Mouse (Mus musculus) left cerebral cortex, postnatal 14 days (tissue): ENCODE measurements at regions not wholly inside any gene's neighbourhood (a gene's known extent, or its start where the extent isn't known, plus 50 kb on each side); places are given as distances from the start of the nearest gene placed in this dataset.

ENCODE experiments used
- DNase-seq, 2 experiments: peaks; one replicate each; pipeline ENCODE4 v3.0.0; 2021 to 2022; ENCODE audit warnings: low spot score in 2 of 2, mixed read lengths in 1 of 2
- intact Hi-C: fragments of 180-260 bp; cut with DNase I; formaldehyde crosslinking; loops from one replicate; pipeline ENCODE4 v1.15.1; 2025

GRCm38 (mm10) chr12:7754861-7755260, 222.6 kb upstream of the Apob start:
- intact Hi-C loops = no loop called here
- DNase-seq = peak; percentile 23 to 39

- intact Hi-C loops = no loop called here
- no peak for DNase-seq
These were observed 212.4 kb upstream of the Apob start for GRCm38 (mm10) chr12:7764795-7765697.

- intact Hi-C loops = no loop called here
- DNase-seq = no peak
These were observed 203.3 kb upstream of the Apob start for GRCm38 (mm10) chr12:7774127-7774526.

- DNase-seq = peak; percentile 14 to 26
- intact Hi-C loops = no loop called here
These were observed 201.1 kb upstream of the Apob start for GRCm38 (mm10) chr12:7776335-7776734.

- intact Hi-C loops = no loop called here
- DNase-seq = peak; percentile 86 to 90
These were observed 200.0 kb upstream of the Apob start for GRCm38 (mm10) chr12:7777220-7778055.

GRCm38 (mm10) chr12:7778056-7778440, 199.4 kb upstream of the Apob start:
- intact Hi-C loops = no loop called here

GRCm38 (mm10) chr12:7816616-7817015, 160.8 kb upstream of the Apob start:
- intact Hi-C loops = no loop called here
- DNase-seq = peak; percentile 47 to 52

More at GRCm38 (mm10) chr12:7778056-7778440, 199.4 kb upstream of the Apob start:
- peak in 1 of 2 experiments; percentile 28 for DNase-seq

GRCm38 (mm10) chr12:7820006-7820704, 157.3 kb upstream of the Apob start:
- intact Hi-C loops = no loop called here
- DNase-seq = no peak

GRCm38 (mm10) chr12:7820718-7821117, 156.7 kb upstream of the Apob start:
- DNase-seq = no peak
- intact Hi-C loops = no loop called here

GRCm38 (mm10) chr12:7835731-7836130, 141.7 kb upstream of the Apob start:
- intact Hi-C loops = no loop called here

GRCm38 (mm10) chr12:7853876-7854275, 123.6 kb upstream of the Apob start:
- DNase-seq = peak; percentile 39 to 47
- intact Hi-C loops = no loop called here

More at GRCm38 (mm10) chr12:7835731-7836130, 141.7 kb upstream of the Apob start:
- DNase-seq = no peak

- DNase-seq = no peak
- intact Hi-C loops = no loop called here
These were observed 121.8 kb upstream of the Apob start for GRCm38 (mm10) chr12:7855683-7856082.

- DNase-seq = no peak
- intact Hi-C loops = no loop called here
These were observed 117.9 kb upstream of the Apob start for GRCm38 (mm10) chr12:7859533-7859932.

GRCm38 (mm10) chr12:7870004-7870403, 107.4 kb upstream of the Apob start:
- peak; percentile 35 to 47 for DNase-seq
- intact Hi-C loops = loop anchor here (1.0 to 5.0 kb wide), 2 partner anchors 108 to 437 kb away; no protein-coding TSS in a partner anchor

GRCm38 (mm10) chr12:7870473-7870872, 107.0 kb upstream of the Apob start:
- intact Hi-C loops = loop anchor here (1.0 to 5.0 kb wide), 2 partner anchors 108 to 437 kb away; no protein-coding TSS in a partner anchor
- DNase-seq = no peak

GRCm38 (mm10) chr12:7875454-7875853, 102.0 kb upstream of the Apob start:
- intact Hi-C loops = no loop called here
- no peak for DNase-seq

GRCm38 (mm10) chr12:7876302-7877063, 101.0 kb upstream of the Apob start:
- intact Hi-C loops = no loop called here
- DNase-seq = no peak

GRCm38 (mm10) chr12:7878761-7879160, 98.7 kb upstream of the Apob start:
- no peak for DNase-seq
- intact Hi-C loops = no loop called here

GRCm38 (mm10) chr12:7896156-7896555, 81.3 kb upstream of the Apob start:
- intact Hi-C loops = no loop called here
- DNase-seq = no peak
